Mouse (Mus musculus): ENCODE results near the gene Sh3bgrl2.

DNA sequence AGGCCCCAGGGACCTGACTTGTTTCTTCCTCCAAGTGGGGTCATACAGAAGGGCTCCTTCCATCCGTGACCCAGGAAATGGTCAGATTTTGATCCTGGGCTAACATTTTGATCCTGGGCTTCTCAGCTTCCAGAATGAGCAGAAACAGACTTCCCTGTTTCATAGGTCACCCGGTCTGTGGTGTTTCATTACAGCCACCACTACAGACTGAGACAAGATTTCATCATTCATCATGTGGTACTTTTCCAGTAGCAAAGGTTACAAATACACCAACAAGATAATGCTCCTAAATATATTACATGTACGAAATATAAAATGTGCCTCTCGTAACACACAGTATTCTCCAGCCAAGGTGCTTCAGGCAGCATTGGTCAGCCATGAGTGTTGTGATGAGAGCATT is 27.3 kb downstream of the Sh3bgrl2 start:
- TF ChIP-seq CTCF (IDR thresholded peaks at IDR 0.05; ENCODE audit: extremely low read depth, insufficient read length, insufficient replicate concordance, low read depth, low read length) (no peak), POLR2A (IDR thresholded peaks at IDR 0.05; ENCODE audit: low read depth, low read length) (no peak)
